Mouse (Mus musculus) midbrain, embryonic 16.5 days (tissue): ENCODE results near the gene Gm44965. TPM values are rescaled to one million over a fixed set of nuclear protein-coding genes. Genes with fewer than 3 reads are reported as not detected.

Experiments
- ATAC-seq: fragments of 200-750 bp; cut with Nextera tagmentation; 2 replicates; pipeline ENCODE4 v1.8.0; 2017; ENCODE audit warnings: moderate TSS enrichment
- H3K27ac ChIP-seq: fragments of 300-500 bp; sonication (generic); 2 replicates; pipeline ENCODE4 v1.5.1; 2014; ENCODE audit warnings: mild to moderate bottlenecking, low read length, mixed read lengths
- H3K27me3 ChIP-seq: fragments of 300-500 bp; sonication (generic); 2 replicates; pipeline ENCODE4 v1.6.1; 2014; ENCODE audit warnings: low read depth, low read length, mixed read lengths; ENCODE audit not compliant: control insufficient read depth, insufficient read depth
- H3K36me3 ChIP-seq: fragments of 300-500 bp; sonication (generic); 2 replicates; pipeline ENCODE4 v1.6.1; 2014; ENCODE audit warnings: mild to moderate bottlenecking, low read length, moderate library complexity, mixed read lengths; ENCODE audit not compliant: control insufficient read depth, insufficient read depth
- H3K4me1 ChIP-seq: fragments of 300-500 bp; sonication (generic); 2 replicates; pipeline ENCODE4 v1.6.1; 2014; ENCODE audit warnings: mild to moderate bottlenecking, low read length, mixed read lengths; ENCODE audit not compliant: control insufficient read depth, insufficient read depth
- H3K4me2 ChIP-seq: fragments of 300-500 bp; sonication (generic); 2 replicates; pipeline ENCODE4 v1.6.1; 2014; ENCODE audit warnings: mild to moderate bottlenecking, low read length, mixed read lengths
- H3K4me3 ChIP-seq: fragments of 300-500 bp; sonication (generic); 2 replicates; pipeline ENCODE4 v1.5.1; 2014; ENCODE audit warnings: low read depth, mild to moderate bottlenecking, low read length, moderate library complexity, mixed read lengths
- H3K9ac ChIP-seq: fragments of 300-500 bp; sonication (generic); 2 replicates; pipeline ENCODE4 v1.6.1; 2014; ENCODE audit warnings: low read depth, low read length, mixed read lengths
- H3K9me3 ChIP-seq: fragments of 300-500 bp; sonication (generic); replicated peaks from 2 replicates; pipeline ENCODE4 v1.6.1; 2014; ENCODE audit warnings: mild to moderate bottlenecking, low read length, mixed read lengths; ENCODE audit not compliant: control insufficient read depth, poor library complexity, severe bottlenecking
- WGBS: fragments of 180-500 bp; shearing (Covaris S2); extraction: QIAGEN DNeasy Blood & Tissue Kit; methylation state at CpG from one replicate; pipeline ENCODE4 v1.1.7; 2014; 5-methylcytosine and 5-hydroxymethylcytosine counted together
- polyA plus RNA-seq: library from polyadenylated mRNA; unstranded; fragments of >200 nt; fragmentation: Nextera tagmentation; extraction: Ambion mirVana; gene quantifications from 2 replicates; pipeline ENCODE4 v1.2.1, GENCODE M21; 2015

Gm44965 gene
- polyA plus RNA-seq, result not detected in 2 replicates

DNA sequence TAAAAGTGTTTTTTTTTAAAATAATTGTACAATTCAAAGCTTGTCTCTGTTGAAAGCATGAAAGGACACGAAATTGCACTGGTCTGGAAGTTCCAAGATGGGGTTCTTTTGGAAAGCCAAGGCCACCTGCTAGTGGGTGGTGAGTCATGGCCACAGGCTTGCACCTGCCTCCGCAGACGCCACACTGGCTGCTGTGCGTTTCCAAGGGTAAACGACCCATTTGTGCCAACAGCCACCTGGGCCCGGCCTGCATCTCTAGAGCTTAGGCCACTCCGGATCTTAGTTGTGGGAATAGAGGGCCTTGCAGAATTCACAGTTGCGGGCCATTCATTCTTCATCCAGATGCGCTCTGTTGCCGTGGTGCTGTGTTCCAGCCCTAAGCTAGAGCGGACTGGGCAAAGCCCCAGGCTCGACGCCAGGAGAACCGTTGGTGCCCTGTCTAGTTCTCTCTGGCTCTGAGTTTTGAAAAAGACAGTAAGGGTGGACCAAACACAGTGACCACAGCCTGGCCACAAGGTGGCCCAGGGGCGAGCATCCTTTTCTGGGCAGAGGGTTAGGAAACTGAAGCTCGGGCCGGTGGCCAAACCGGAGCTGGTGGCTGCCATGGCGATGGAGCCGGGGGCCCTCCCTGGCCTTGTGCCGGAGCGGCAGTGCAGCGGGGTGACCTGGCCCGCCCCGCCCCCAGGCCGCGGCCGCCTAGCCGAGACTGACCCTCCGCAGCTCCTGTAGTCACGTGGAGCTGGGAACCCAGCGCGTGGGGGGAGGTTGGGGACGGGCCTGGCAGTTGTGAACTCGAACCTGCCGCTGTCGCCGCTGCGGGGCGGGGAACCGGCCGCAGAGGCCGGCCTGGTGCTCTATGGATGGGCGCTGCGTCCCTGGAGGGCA, at the start of gene Gm44965, which contains the start of gene Repin1:
TSS of gene Gm44965 (plus strand) at position 784 of the 885 bp plus-strand sequence.
TSS of gene Repin1 (plus strand) at position 726 of the 885 bp plus-strand sequence.
- Histone ChIP-seq H3K4me2 (peak within 1 kb of the TSS; percentile 90), H3K27ac (peak within 1 kb of the TSS; percentile 97), H3K27me3 (no peaks in the 10 kb centered on the region), H3K4me3 (peak within 1 kb of the TSS; percentile 87), H3K9me3 (peaks cover 22% of the 10 kb centered on the region; the same call in 1 of the 2 replicates), H3K4me1 (peaks cover 16% of the 10 kb centered on the region), H3K9ac (peak within 1 kb of the TSS; percentile 96), H3K36me3 (peaks cover 28% of the 10 kb centered on the region)
- peak; percentile 93 for ATAC-seq
- 4% methylated on average over 44 of the region's 45 CpGs for WGBS

DNA sequence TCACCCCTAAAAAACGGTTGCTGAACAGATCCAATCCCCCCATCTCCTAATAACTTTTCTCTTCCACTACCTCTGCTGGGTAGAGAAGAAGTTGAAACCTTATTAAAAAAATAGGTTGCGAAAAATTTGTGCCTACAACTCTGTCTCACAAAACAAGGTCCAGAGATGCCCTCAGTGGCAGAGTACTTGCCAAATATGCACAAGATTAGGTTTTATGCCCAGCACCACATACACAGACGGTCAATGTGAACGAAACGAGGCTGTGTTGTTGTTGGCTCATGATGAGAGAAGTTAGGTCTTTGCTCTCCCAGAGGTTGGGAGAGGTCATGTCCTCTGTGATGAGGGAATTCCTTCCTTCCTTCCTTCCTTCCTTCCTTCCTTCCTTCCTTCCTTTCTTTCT, 48.5 kb upstream of the Gm44965 start:
- Histone ChIP-seq H3K9ac (no peak overlapping the region), H3K4me2 (no peak overlapping the region), H3K36me3 (peaks cover 16% of the 10 kb centered on the region), H3K4me1 (no peaks in the 10 kb centered on the region), H3K27me3 (no peaks in the 10 kb centered on the region), H3K4me3 (no peak overlapping the region), H3K9me3 (no peaks in the 10 kb centered on the region), H3K27ac (no peak overlapping the region)
- no peak for ATAC-seq
- WGBS, result 86% methylated on average over 5 of the region's 5 CpGs

DNA sequence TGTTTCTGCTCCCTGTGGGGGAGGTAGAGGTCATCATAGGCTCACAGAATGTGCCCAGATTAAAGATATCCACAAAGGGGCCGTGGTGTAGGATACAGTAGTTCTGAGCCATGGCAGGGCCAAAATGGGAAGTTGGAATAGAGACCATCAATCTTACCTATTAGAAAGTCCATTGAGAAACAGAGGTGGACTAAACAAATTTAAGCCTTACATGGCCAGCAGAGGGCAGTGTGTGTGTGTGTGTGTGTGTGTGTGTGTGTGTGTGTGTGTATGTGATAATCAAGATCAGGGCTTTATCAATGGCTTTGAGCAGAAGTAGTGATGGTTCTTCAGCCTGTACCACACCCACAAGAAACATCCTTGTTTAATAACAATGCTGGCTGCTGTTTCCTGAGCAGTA, 47.5 kb upstream of the Gm44965 start:
- Histone ChIP-seq H3K9ac (no peak overlapping the region), H3K4me2 (no peak overlapping the region), H3K9me3 (no peaks in the 10 kb centered on the region), H3K4me1 (no peaks in the 10 kb centered on the region), H3K27ac (no peak overlapping the region), H3K36me3 (peaks cover 6% of the 10 kb centered on the region), H3K4me3 (no peak overlapping the region), H3K27me3 (no peaks in the 10 kb centered on the region)
- 46% methylated on average over 1 of the region's 1 CpGs for WGBS
- no peak for ATAC-seq

DNA sequence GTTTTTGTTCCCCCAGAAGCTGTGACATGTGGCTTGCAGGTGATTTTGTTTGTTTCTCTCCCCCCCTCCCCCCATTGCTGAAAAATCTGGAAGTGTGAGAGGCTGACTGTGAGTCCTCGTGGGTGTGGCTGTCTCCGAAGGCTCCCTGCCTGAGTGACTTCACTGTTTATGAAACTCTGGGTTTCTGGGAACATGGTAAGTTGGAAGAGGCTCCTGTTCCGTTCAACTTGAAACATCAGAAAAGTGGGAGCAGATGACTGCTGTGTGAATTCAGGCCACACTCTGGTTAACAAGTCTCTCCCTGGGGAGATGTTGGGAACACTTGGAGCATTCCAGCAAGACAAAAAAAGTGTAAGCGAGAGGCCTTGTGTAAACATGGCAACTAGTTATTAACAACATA, 46.9 kb upstream of the Gm44965 start:
- Histone ChIP-seq H3K27me3 (no peaks in the 10 kb centered on the region), H3K4me2 (no peak overlapping the region), H3K4me1 (no peaks in the 10 kb centered on the region), H3K4me3 (no peak overlapping the region), H3K9ac (no peak overlapping the region), H3K36me3 (peaks cover under 1% of the 10 kb centered on the region; the same call in 1 of the 2 replicates), H3K9me3 (no peaks in the 10 kb centered on the region), H3K27ac (no peak overlapping the region)
- 81% methylated on average over 4 of the region's 4 CpGs for WGBS
- no peak for ATAC-seq

DNA sequence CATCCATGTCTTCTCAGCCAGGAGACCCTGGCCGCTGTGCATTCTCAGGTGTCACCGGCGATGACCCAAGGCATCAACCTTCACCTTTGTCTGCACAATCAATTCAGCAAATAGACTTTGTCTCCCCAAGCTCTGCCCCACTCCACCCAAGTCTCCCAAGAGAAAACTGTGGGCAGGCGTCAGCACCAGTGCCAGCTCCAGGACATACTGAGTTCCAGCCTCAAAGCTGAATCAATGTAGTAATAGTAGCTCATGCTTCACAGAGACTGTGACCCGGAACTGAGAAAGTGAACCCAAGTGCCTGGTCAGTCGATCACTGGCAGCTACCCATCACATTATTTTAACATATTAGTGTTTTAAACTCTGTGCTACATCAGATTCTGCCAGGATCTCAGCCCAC, 45.4 kb upstream of the Gm44965 start:
- Histone ChIP-seq H3K4me2 (no peak overlapping the region), H3K9ac (no peak overlapping the region), H3K27ac (no peak overlapping the region), H3K4me3 (no peak overlapping the region), H3K27me3 (no peaks in the 10 kb centered on the region), H3K4me1 (no peaks in the 10 kb centered on the region), H3K9me3 (no peaks in the 10 kb centered on the region), H3K36me3 (no peaks in the 10 kb centered on the region)
- WGBS, result 91% methylated on average over 6 of the region's 6 CpGs
- no peak for ATAC-seq

DNA sequence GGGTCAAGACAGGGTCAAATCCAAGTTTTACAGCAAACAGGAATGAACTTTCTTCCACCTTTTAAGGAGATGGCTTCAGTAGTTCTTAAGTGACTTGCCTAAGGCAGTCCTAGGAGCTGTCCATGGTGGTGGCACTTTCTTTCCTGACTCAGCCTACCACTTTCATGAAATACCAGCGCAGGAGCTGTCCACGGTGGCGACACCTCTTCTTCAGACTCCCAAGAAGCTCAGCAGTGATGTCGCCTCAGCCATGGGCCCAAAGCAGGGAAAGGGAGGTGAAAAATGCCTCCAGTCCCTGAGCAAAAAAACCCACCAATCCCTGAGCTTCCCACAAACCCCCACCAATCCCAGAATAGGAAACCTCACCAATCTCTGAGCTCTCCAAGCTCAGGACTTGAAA, 40.8 kb upstream of the Gm44965 start:
- ATAC-seq, result no peak
- H3K4me2 ChIP-seq, result no peak overlapping the region
- H3K9me3 ChIP-seq, result no peaks in the 10 kb centered on the region
- peaks cover 15% of the 10 kb centered on the region for H3K4me1 ChIP-seq
- H3K36me3 ChIP-seq, result no peaks in the 10 kb centered on the region
- no peak overlapping the region for H3K27ac ChIP-seq
- no peak overlapping the region for H3K4me3 ChIP-seq
- no peak overlapping the region for H3K9ac ChIP-seq
- 58% methylated on average over 4 of the region's 4 CpGs for WGBS
- H3K27me3 ChIP-seq, result no peaks in the 10 kb centered on the region

DNA sequence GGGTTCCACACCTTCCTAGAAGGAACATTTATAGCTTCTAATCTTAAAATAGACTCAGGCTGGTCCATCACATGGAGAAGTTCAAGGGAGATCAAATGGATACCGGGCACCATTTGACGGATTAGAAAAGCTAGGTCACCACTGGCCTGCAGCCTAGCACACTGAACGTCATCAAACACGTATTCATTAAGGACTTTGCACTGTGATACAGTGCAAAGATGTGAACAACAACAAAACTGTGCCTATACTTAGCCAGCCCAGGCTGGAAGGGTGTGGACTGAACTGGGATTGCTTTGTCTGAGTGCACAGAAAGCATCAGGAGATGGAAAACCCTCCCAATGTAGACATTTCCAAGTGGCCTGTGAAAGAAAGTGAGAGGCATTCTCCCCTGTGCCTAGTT, 39.9 kb upstream of the Gm44965 start:
- 62% methylated on average over 4 of the region's 4 CpGs for WGBS
- peak overlapping the region; percentile 98 for H3K27ac ChIP-seq
- peak overlapping the region; percentile 74 for H3K4me2 ChIP-seq
- H3K9ac ChIP-seq, result peak overlapping the region; percentile 78
- H3K9me3 ChIP-seq, result no peaks in the 10 kb centered on the region
- ATAC-seq, result peak; percentile 16
- no peaks in the 10 kb centered on the region for H3K27me3 ChIP-seq
- no peaks in the 10 kb centered on the region for H3K36me3 ChIP-seq
- H3K4me3 ChIP-seq, result peak overlapping the region; percentile 56
- peaks cover 15% of the 10 kb centered on the region for H3K4me1 ChIP-seq

DNA sequence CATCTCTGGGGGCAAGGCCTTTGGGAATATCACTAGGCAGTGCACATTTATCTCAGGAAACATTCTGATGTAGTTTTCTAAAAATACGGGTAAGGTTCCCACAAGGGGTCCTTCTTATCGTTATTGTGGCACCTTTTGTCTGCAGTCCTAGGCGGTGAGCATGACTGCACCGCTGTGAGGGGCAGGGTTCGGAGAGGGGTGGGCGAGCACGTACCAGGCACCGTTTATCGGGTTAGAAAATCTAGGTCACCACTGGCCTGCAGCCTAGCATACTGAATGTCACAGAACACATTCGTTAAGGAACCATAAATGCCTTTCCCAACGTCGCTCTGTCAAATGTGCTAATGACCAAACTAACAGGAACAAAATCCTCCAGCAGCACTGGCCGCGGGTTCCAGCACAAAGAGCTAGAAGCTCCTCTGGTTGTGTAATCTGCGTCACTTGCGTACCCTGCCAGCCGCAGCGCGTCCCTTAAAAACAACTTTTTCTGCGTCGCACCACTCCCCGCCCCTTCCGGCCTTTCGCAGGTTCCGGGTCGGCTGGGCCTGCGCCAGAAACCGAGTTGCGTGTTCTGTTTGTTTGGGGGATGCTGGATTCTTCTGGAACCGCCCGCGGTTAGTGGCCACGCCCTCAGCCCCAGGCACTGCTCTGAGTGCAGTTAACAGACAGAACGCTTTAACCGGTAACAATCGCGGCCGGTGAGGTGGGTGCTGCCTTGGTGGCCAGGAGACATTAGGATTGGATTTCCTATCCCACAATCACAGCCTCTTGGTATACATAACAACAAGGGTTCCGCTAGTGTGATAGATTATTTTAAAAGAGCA, 39.2 kb upstream of the Gm44965 start, which contains the start of gene Lrrc61:
TSS of gene Lrrc61 (plus strand) at position 517 of the 824 bp plus-strand sequence.
- peak within 1 kb of the TSS; percentile 74 for H3K4me2 ChIP-seq
- WGBS, result under 1% methylated on average over 39 of the region's 39 CpGs
- peak within 1 kb of the TSS; percentile 56 for H3K4me3 ChIP-seq
- peak; percentile 95 for ATAC-seq
- H3K36me3 ChIP-seq, result 0 out of 2 replicates have a peak, but pooled peaks cover 2% of the 10 kb centered on the region
- peaks cover 15% of the 10 kb centered on the region for H3K4me1 ChIP-seq
- H3K27ac ChIP-seq, result peak within 1 kb of the TSS; percentile 98
- H3K9me3 ChIP-seq, result no peaks in the 10 kb centered on the region
- H3K9ac ChIP-seq, result peak within 1 kb of the TSS; percentile 78
- no peaks in the 10 kb centered on the region for H3K27me3 ChIP-seq
